Mouse (Mus musculus) olfactory bulb, adult 2 months (tissue): Measurements from ENCODE around the gene Dot1l.

ENCODE experiments used
- CTCF ChIP-seq: fragments of 200-500 bp; IDR thresholded peaks from 2 replicates; pipeline ENCODE4 v1.5.1; 2012; ENCODE audit warnings: low read depth, mild to moderate bottlenecking, low read length, moderate library complexity; ENCODE audit not compliant: insufficient read depth
- POLR2A ChIP-seq: fragments of 200-500 bp; IDR thresholded peaks from 2 replicates; pipeline ENCODE4 v1.6.1; 2012; ENCODE audit warnings: mild to moderate bottlenecking, low read depth, low read length, moderate library complexity; ENCODE audit not compliant: insufficient read depth

- no peak for TF ChIP-seq POLR2A
- TF ChIP-seq CTCF: no peak
Observed at GRCm38 (mm10) chr10:80779565-80779964, 24.6 kb downstream of the Dot1l start.
